Mouse (Mus musculus) midbrain, postnatal 0 days (tissue): ENCODE results near the gene Ccp110. TPM values are rescaled to one million over a fixed set of nuclear protein-coding genes. Genes with fewer than 3 reads are reported as not detected.

Source experiments
- ATAC-seq: fragments of 200-750 bp; cut with Nextera tagmentation; 2 replicates; pipeline ENCODE4 v1.8.0; 2017; ENCODE audit warnings: moderate number of reproducible peaks, mild to moderate bottlenecking, moderate TSS enrichment, moderate library complexity; ENCODE audit not compliant: low FRiP score
- DNase-seq: peaks from one replicate; pipeline ENCODE4 v3.0.0-alpha.2; 2015; ENCODE audit warnings: low spot score
- H3K27ac ChIP-seq: fragments of 300-500 bp; sonication (generic); 2 replicates; pipeline ENCODE4 v1.5.1; 2014; ENCODE audit warnings: low read depth, mild to moderate bottlenecking, low read length, mixed read lengths
- H3K27me3 ChIP-seq: fragments of 300-500 bp; sonication (generic); 2 replicates; pipeline ENCODE4 v1.6.1; 2014; ENCODE audit warnings: low read length, control low read depth, mixed read lengths; ENCODE audit not compliant: insufficient read depth
- H3K36me3 ChIP-seq: fragments of 300-500 bp; sonication (generic); 2 replicates; pipeline ENCODE4 v1.6.1; 2014; ENCODE audit warnings: low read length, control low read depth, mixed read lengths; ENCODE audit not compliant: insufficient read depth
- H3K4me1 ChIP-seq: fragments of 300-500 bp; sonication (generic); 2 replicates; pipeline ENCODE4 v1.6.1; 2014; ENCODE audit warnings: mild to moderate bottlenecking, control low read depth, antibody characterized with exemption, low read length, mixed read lengths; ENCODE audit not compliant: insufficient read depth
- H3K4me2 ChIP-seq: fragments of 300-500 bp; sonication (generic); 2 replicates; pipeline ENCODE4 v1.6.1; 2014; ENCODE audit warnings: low read depth, mild to moderate bottlenecking, low read length, mixed read lengths; ENCODE audit not compliant: poor library complexity, severe bottlenecking
- H3K4me3 ChIP-seq: fragments of 300-500 bp; sonication (generic); 2 replicates; pipeline ENCODE4 v1.5.1; 2014; ENCODE audit warnings: low read depth, mild to moderate bottlenecking, low read length, moderate library complexity
- H3K9ac ChIP-seq: fragments of 300-500 bp; sonication (generic); replicated peaks from 2 replicates; pipeline ENCODE4 v1.6.1; 2014; ENCODE audit warnings: mild to moderate bottlenecking, low read length, moderate library complexity, mixed read lengths; ENCODE audit not compliant: poor library complexity, severe bottlenecking
- H3K9me3 ChIP-seq: fragments of 300-500 bp; sonication (generic); 2 replicates; pipeline ENCODE4 v1.6.1; 2016; ENCODE audit warnings: low read length, control low read depth
- CTCF ChIP-seq: IDR thresholded peaks from 2 replicates; pipeline ENCODE4 v1.5.1; 2016; ENCODE audit warnings: antibody characterized with exemption, mild to moderate bottlenecking
- WGBS: fragments of 180-500 bp; shearing (Covaris S2); extraction: QIAGEN DNeasy Blood & Tissue Kit; methylation state at CpG from one replicate; pipeline ENCODE4 v1.1.7; 2014; 5-methylcytosine and 5-hydroxymethylcytosine counted together
- polyA plus RNA-seq: library from polyadenylated mRNA; unstranded; fragments of >200 nt; fragmentation: Nextera tagmentation; extraction: Ambion mirVana; gene quantifications from 2 replicates; pipeline ENCODE4 v1.2.1, GENCODE M21; 2015
- total RNA-seq: library from RNA; depleted of rRNA; stranded (reverse); fragments of >200 nt; gene quantifications from 2 replicates; pipeline ENCODE4 v1.2.3, GENCODE M21; 2014; rRNA removed

Ccp110 gene
- total and polyA plus RNA-seq, 2 experiments from 2014 or later, result 17.4 to 24.2 TPM

GRCm38 (mm10) chr7:118778561-118778960 is 66.2 kb downstream of the Ccp110 start:
- H3K9ac ChIP-seq, result no peak overlapping the region
- H3K36me3 ChIP-seq, result peaks cover 57% of the 10 kb centered on the region
- no peak overlapping the region for H3K27ac ChIP-seq
- H3K4me1 ChIP-seq, result no peaks in the 10 kb centered on the region
- H3K27me3 ChIP-seq, result no peaks in the 10 kb centered on the region
- no peak for TF ChIP-seq CTCF
- peak; percentile 68 for DNase-seq
- H3K4me3 ChIP-seq, result no peak overlapping the region
- no peak overlapping the region for H3K4me2 ChIP-seq
- H3K9me3 ChIP-seq, result no peaks in the 10 kb centered on the region
- WGBS, result 48% methylated on average over 6 of the region's 6 CpGs
- no peak for ATAC-seq

- Histone ChIP-seq H3K27me3 (no peaks in the 10 kb centered on the region), H3K27ac (no peak overlapping the region), H3K4me3 (no peak overlapping the region), H3K4me2 (no peak overlapping the region), H3K9ac (no peak overlapping the region), H3K9me3 (no peaks in the 10 kb centered on the region), H3K36me3 (peaks cover 39% of the 10 kb centered on the region), H3K4me1 (no peaks in the 10 kb centered on the region)
- DNase-seq (no peak), ATAC-seq (no peak)
- TF ChIP-seq CTCF, result no peak
- WGBS, result 86% methylated on average over 11 of the region's 11 CpGs
Measured at GRCm38 (mm10) chr7:118783305-118784001, 71.1 kb downstream of the Ccp110 start.

- Histone ChIP-seq H3K9ac (no peak overlapping the region), H3K27me3 (no peaks in the 10 kb centered on the region), H3K4me2 (no peak overlapping the region), H3K4me3 (no peak overlapping the region), H3K36me3 (peaks cover 30% of the 10 kb centered on the region), H3K4me1 (no peaks in the 10 kb centered on the region), H3K9me3 (no peaks in the 10 kb centered on the region), H3K27ac (no peak overlapping the region)
- ATAC-seq (no peak), DNase-seq (no peak)
- no peak for TF ChIP-seq CTCF
- 81% methylated on average over 6 of the region's 6 CpGs for WGBS
Measured at GRCm38 (mm10) chr7:118786091-118786490, 73.7 kb downstream of the Ccp110 start.

Other genes with a start within 250 kb of the Ccp110 start
- 5.2 and 5.4 TPM in 2 replicates for gene Itpripl2, start 220.6 kb upstream of the Ccp110 start, total RNA-seq
- 0.48 and 0.52 TPM in 2 replicates for gene Itpripl2, start 220.6 kb upstream of the Ccp110 start, polyA plus RNA-seq
- 30.9 and 38.2 TPM in 2 replicates for gene Coq7, start 179.2 kb upstream of the Ccp110 start, total RNA-seq
- 128 and 131 TPM in 2 replicates for gene Coq7, start 179.2 kb upstream of the Ccp110 start, polyA plus RNA-seq
- 11.5 and 13.5 TPM in 2 replicates for gene Tmc7, start 127.8 kb upstream of the Ccp110 start, total RNA-seq
- gene Tmc7, start 127.8 kb upstream of the Ccp110 start, polyA plus RNA-seq, result 4.8 and 5.4 TPM in 2 replicates
- gene Tmc5, start 115.3 kb upstream of the Ccp110 start, total RNA-seq, result 0.47 and 0.66 TPM in 2 replicates
- gene Tmc5, start 115.3 kb upstream of the Ccp110 start, polyA plus RNA-seq, result 0.22 and 0.31 TPM in 2 replicates
- 298 and 300 TPM in 2 replicates for gene Gde1, start 6.8 kb upstream of the Ccp110 start, total RNA-seq
- 272 and 286 TPM in 2 replicates for gene Gde1, start 6.8 kb upstream of the Ccp110 start, polyA plus RNA-seq
- gene Vps35l, start 27.7 kb downstream of the Ccp110 start, total RNA-seq, result 105 and 114 TPM in 2 replicates
- 89.4 and 93.2 TPM in 2 replicates for gene Vps35l, start 27.7 kb downstream of the Ccp110 start, polyA plus RNA-seq
- 3.5 and 5.1 TPM in 2 replicates for gene Iqck, start 143.2 kb downstream of the Ccp110 start, total RNA-seq
- gene Iqck, start 143.2 kb downstream of the Ccp110 start, polyA plus RNA-seq, result 4.8 and 5.9 TPM in 2 replicates
- gene Knop1, start 143.7 kb downstream of the Ccp110 start, total RNA-seq, result 31.6 and 37.5 TPM in 2 replicates
- 67.5 and 73.2 TPM in 2 replicates for gene Knop1, start 143.7 kb downstream of the Ccp110 start, polyA plus RNA-seq